Mouse (Mus musculus) limb, embryonic 11.5 days (tissue): Measurements from ENCODE around the gene Usp7. TPM values are rescaled to one million over a fixed set of nuclear protein-coding genes. Genes with fewer than 3 reads are reported as not detected.

Experiments used
- ATAC-seq: fragments of 200-750 bp; cut with Nextera tagmentation; 2 replicates; pipeline ENCODE4 v1.8.0; 2017; ENCODE audit warnings: low read depth; ENCODE audit not compliant: insufficient number of reproducible peaks, low FRiP score, low TSS enrichment
- DNase-seq: peaks from one replicate; pipeline ENCODE4 v3.0.0-alpha.2; 2015; ENCODE audit warnings: low spot score
- H3K27ac ChIP-seq: fragments of 300-500 bp; sonication (generic); replicated peaks from 2 replicates; pipeline ENCODE4 v1.5.1; 2014; ENCODE audit warnings: low read depth, mild to moderate bottlenecking, low read length
- H3K27me3 ChIP-seq: fragments of 300-500 bp; sonication (generic); 2 replicates; pipeline ENCODE4 v1.6.1; 2014; ENCODE audit warnings: mild to moderate bottlenecking, low read length, mixed read lengths; ENCODE audit not compliant: control insufficient read depth, insufficient read depth
- H3K36me3 ChIP-seq: fragments of 300-500 bp; sonication (generic); 2 replicates; pipeline ENCODE4 v1.6.1; 2014; ENCODE audit warnings: mild to moderate bottlenecking, low read length, moderate library complexity, mixed read lengths; ENCODE audit not compliant: control insufficient read depth, insufficient read depth
- H3K4me1 ChIP-seq: fragments of 300-500 bp; sonication (generic); 2 replicates; pipeline ENCODE4 v1.6.1; 2014; ENCODE audit warnings: low read length, mixed read lengths; ENCODE audit not compliant: control insufficient read depth, insufficient read depth
- H3K4me2 ChIP-seq: fragments of 300-500 bp; sonication (generic); 2 replicates; pipeline ENCODE4 v1.6.1; 2014; ENCODE audit warnings: low read depth, mild to moderate bottlenecking, moderate library complexity; ENCODE audit not compliant: severe bottlenecking
- H3K4me3 ChIP-seq: fragments of 300-500 bp; sonication (generic); 2 replicates; pipeline ENCODE4 v1.5.1; 2014; ENCODE audit warnings: low read depth, low read length
- H3K9ac ChIP-seq: fragments of 300-500 bp; sonication (generic); 2 replicates; pipeline ENCODE4 v1.6.1; 2014; ENCODE audit warnings: mild to moderate bottlenecking, low read length
- H3K9me3 ChIP-seq: fragments of 300-500 bp; sonication (generic); 2 replicates; pipeline ENCODE4 v1.6.1; 2016; ENCODE audit warnings: low read length; ENCODE audit not compliant: control insufficient read depth
- WGBS: fragments of 180-500 bp; shearing (Covaris S2); extraction: QIAGEN DNeasy Blood & Tissue Kit; methylation state at CpG from one replicate; pipeline ENCODE4 v1.1.7; 2014; 5-methylcytosine and 5-hydroxymethylcytosine counted together
- polyA plus RNA-seq: library from polyadenylated mRNA; unstranded; fragments of >200 nt; fragmentation: Nextera tagmentation; extraction: Ambion mirVana; gene quantifications from 2 replicates; pipeline ENCODE4 v1.2.1, GENCODE M21; 2014

Gene Usp7
- polyA plus RNA-seq, result 41.5 and 41.6 TPM in 2 replicates

GRCm38 (mm10) chr16:8791949-8792557 is at the start of gene Usp7:
Usp7 (minus strand) TSS chr16:8792308.
- H3K27ac ChIP-seq, result no peak within 1 kb of the TSS
- H3K4me3 ChIP-seq, result no peak within 1 kb of the TSS
- H3K27me3 ChIP-seq, result no peaks in the 10 kb centered on the region
- 92% methylated on average over 20 of the region's 20 CpGs for WGBS
- ATAC-seq (no peak), DNase-seq (no peak)
- no peak within 1 kb of the TSS for H3K9ac ChIP-seq
- H3K9me3 ChIP-seq, result no peaks in the 10 kb centered on the region
- H3K4me1 ChIP-seq, result no peaks in the 10 kb centered on the region
- H3K4me2 ChIP-seq, result no peak within 1 kb of the TSS
- no peaks in the 10 kb centered on the region for H3K36me3 ChIP-seq

- no peaks in the 10 kb centered on the region for H3K9me3 ChIP-seq
- no peaks in the 10 kb centered on the region for H3K4me1 ChIP-seq
- 92% methylated on average over 3 of the region's 3 CpGs for WGBS
- DNase-seq (no peak), ATAC-seq (no peak)
- H3K4me2 ChIP-seq, result no peak overlapping the region
- no peak overlapping the region for H3K9ac ChIP-seq
- no peak overlapping the region for H3K4me3 ChIP-seq
- H3K27me3 ChIP-seq, result no peaks in the 10 kb centered on the region
- H3K36me3 ChIP-seq, result peaks cover 18% of the 10 kb centered on the region; the same call in 1 of the 2 replicates
- H3K27ac ChIP-seq, result no peak overlapping the region
Observed at GRCm38 (mm10) chr16:8840557-8840956, 48.4 kb upstream of the Usp7 start.

GRCm38 (mm10) chr16:8838921-8839320 is 46.8 kb upstream of the Usp7 start:
- no peak overlapping the region for H3K4me2 ChIP-seq
- H3K4me1 ChIP-seq, result no peaks in the 10 kb centered on the region
- no peaks in the 10 kb centered on the region for H3K27me3 ChIP-seq
- DNase-seq, result no peak
- no peak overlapping the region for H3K4me3 ChIP-seq
- H3K9ac ChIP-seq, result no peak overlapping the region
- no peaks in the 10 kb centered on the region for H3K9me3 ChIP-seq
- peaks cover 18% of the 10 kb centered on the region; the same call in 1 of the 2 replicates for H3K36me3 ChIP-seq
- ATAC-seq, result no peak
- no peak overlapping the region for H3K27ac ChIP-seq

GRCm38 (mm10) chr16:8837595-8837994 is 45.5 kb upstream of the Usp7 start:
- Histone ChIP-seq H3K4me3 (no peak overlapping the region), H3K9me3 (no peaks in the 10 kb centered on the region), H3K36me3 (peaks cover 15% of the 10 kb centered on the region), H3K4me1 (no peaks in the 10 kb centered on the region), H3K27ac (no peak overlapping the region), H3K4me2 (no peak overlapping the region), H3K9ac (no peak overlapping the region), H3K27me3 (no peaks in the 10 kb centered on the region)
- ATAC-seq, result no peak
- 94% methylated on average over 1 of the region's 1 CpGs for WGBS
- DNase-seq, result no peak

- 93% methylated on average over 1 of the region's 1 CpGs for WGBS
- Histone ChIP-seq H3K4me3 (no peak overlapping the region), H3K9ac (no peak overlapping the region), H3K4me1 (no peaks in the 10 kb centered on the region), H3K9me3 (no peaks in the 10 kb centered on the region), H3K4me2 (no peak overlapping the region), H3K27me3 (no peaks in the 10 kb centered on the region), H3K36me3 (peaks cover 15% of the 10 kb centered on the region), H3K27ac (no peak overlapping the region)
- ATAC-seq (no peak), DNase-seq (no peak)
Observed at GRCm38 (mm10) chr16:8836876-8837275, 44.8 kb upstream of the Usp7 start.

- H3K4me2 ChIP-seq, result peak overlapping the region; percentile 86
- peak overlapping the region; percentile 99 for H3K4me3 ChIP-seq
- DNase-seq (peak; percentile 26), ATAC-seq (no peak)
- peak overlapping the region; percentile 97 for H3K9ac ChIP-seq
- H3K4me1 ChIP-seq, result peaks cover 5% of the 10 kb centered on the region
- H3K27me3 ChIP-seq, result no peaks in the 10 kb centered on the region
- 13% methylated on average over 12 of the region's 12 CpGs for WGBS
- no peak overlapping the region; the same call in none of the 2 replicates for H3K27ac ChIP-seq
- peaks cover 4% of the 10 kb centered on the region; the same call in 1 of the 2 replicates for H3K36me3 ChIP-seq
- no peaks in the 10 kb centered on the region for H3K9me3 ChIP-seq
Observed at GRCm38 (mm10) chr16:8831241-8831640, 39.1 kb upstream of the Usp7 start.

- Histone ChIP-seq H3K4me2 (peak overlapping the region; percentile 86), H3K4me1 (peaks cover 5% of the 10 kb centered on the region), H3K9ac (peak overlapping the region; percentile 97), H3K27ac (peak overlapping the region; percentile 89), H3K4me3 (peak overlapping the region; percentile 99), H3K36me3 (peaks cover 4% of the 10 kb centered on the region; the same call in 1 of the 2 replicates), H3K27me3 (no peaks in the 10 kb centered on the region), H3K9me3 (no peaks in the 10 kb centered on the region)
- ATAC-seq (peak; percentile 14; the same call in 1 of the 2 replicates), DNase-seq (peak; percentile 68)
- WGBS, result 0% methylated on average over 69 of the region's 74 CpGs
Observed at GRCm38 (mm10) chr16:8830431-8831211, 38.5 kb upstream of the Usp7 start.

- Histone ChIP-seq H3K36me3 (peaks cover 4% of the 10 kb centered on the region; the same call in 1 of the 2 replicates), H3K9ac (peak within 1 kb of the TSS; percentile 97), H3K27ac (peak within 1 kb of the TSS; percentile 89), H3K4me2 (peak within 1 kb of the TSS; percentile 95), H3K4me1 (peaks cover 5% of the 10 kb centered on the region), H3K9me3 (no peaks in the 10 kb centered on the region), H3K4me3 (peak within 1 kb of the TSS; percentile 99), H3K27me3 (no peaks in the 10 kb centered on the region)
- WGBS, result under 1% methylated on average over 80 of the region's 80 CpGs
- peak; percentile 97 for ATAC-seq
- DNase-seq, result peak; percentile 96
Observed at GRCm38 (mm10) chr16:8829564-8830359, 37.7 kb upstream of the Usp7 start, which contains the start of gene 1810013L24Rik. 1810013L24Rik (plus strand) TSS chr16:8830100.
